Mouse (Mus musculus) v-Abl transformed pro-B cells (cell line): ENCODE measurements at regions not wholly inside any gene's neighbourhood (a gene's known extent, or its start where the extent isn't known, plus 50 kb on each side); places are given as distances from the start of the nearest gene placed in this dataset.
"Not testable (repeated sequence)": the region's sequence is repeated elsewhere in the genome, so short reads cannot be mapped to it uniquely, and the experiment has no call there.

ENCODE experiments used
- in situ Hi-C, 2 experiments: fragments of 400-800 bp; cut with MboI; formaldehyde crosslinking; loops; one replicate each; pipeline ENCODE4 v1.15.1; 2025; ENCODE audit not compliant: unreplicated experiment in 2 of 2

DNA sequence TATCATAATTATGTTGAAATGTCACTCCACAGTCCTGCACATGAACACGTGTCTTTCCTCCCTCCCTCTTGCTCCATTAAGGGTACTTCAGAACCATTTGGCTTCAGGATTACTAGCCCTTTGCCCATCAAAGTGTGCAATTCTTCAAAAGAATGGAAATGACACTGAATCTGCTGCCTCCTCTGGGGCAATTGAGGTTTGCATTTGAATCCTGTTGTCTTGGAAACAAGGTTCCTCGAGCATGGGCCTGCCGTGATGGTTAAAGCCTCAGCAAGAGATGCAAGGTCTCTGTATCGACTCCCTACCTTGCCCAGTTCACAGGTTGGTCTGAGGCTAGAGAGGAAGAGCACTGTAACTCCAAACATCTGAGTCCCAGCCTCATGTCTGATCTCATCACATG lies 136.0 kb downstream of the Sptssa start:
- in situ Hi-C loops, result no loop called here

DNA sequence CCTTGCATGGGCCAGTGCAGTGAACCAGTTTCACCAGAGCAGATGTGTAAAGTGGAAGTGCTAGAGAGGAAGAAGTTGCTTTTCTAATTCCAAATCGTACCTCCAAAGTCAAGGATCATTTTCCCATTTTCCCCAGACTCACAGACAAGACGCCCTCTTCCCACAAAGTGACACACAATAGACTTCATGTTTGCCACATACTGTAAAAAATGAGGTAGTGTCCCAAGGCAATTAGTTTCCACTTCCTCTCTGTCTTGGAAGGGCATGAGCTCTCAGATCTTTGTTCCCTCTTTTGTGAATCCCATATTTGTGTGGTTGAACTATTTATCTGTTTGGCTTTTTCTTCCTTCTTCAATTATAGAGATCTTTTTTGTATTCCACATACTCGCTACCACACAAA lies 137.0 kb downstream of the Sptssa start:
- in situ Hi-C loops, result no loop called here

DNA sequence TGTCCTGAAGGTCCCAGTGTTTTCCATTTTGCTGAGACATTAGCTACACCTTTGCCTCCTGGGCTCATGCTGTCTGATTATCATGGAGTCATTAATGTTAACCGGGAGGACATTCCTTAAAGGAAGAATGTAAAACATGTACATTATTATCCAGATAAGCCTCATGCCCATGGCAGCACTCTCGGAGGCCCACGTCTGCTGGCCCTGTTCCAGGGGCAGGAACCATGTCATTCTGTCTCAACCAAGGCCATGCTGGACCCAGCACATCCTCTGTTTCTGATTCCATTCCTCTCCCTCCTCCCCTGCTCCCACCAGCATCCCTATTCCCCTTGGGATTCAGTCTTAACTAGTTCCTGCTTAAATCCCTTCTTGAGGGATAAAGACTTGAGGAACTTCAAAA lies 139.1 kb downstream of the Sptssa start:
- in situ Hi-C loops, result no loop called here

DNA sequence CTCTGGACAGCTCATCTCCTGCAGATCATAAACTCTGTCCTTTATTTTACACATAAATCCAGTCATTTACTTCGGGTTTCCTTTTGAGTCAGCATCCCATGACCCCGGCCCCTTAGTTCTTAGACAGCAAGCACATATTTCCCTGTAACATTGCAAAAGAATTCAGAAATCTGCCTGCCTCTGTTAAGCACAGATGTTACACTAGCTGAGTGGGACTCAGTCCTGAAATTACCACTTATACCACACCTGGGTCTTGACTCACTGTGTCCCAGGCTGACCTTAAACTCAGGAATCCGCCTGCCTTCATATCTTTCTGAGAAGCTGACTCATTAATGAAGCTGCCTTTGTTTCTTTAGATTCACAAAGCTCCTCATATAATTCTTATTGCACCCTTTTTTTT lies 139.9 kb downstream of the Sptssa start:
- in situ Hi-C loops, result no loop called here

DNA sequence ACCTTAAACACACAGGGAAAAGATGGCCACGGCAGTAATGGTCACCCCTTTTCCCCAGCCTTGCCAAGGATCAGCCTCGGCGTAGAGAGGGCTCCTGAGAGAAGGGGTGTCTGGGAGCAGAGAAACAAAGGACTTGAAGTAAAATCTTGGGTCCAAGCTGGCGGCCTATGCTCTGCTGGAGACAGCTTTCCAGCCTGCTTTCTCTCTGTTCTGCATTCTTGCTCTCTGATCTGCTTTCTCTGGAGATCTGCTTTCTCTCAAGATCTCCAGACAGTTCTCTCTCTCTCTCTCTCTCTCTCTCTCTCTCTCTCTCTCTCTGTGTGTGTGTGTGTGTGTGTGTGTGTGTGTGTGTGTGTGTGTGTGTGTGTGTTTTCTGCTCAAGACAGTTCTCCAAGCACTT lies 140.3 kb downstream of the Sptssa start:
- in situ Hi-C loops, result not testable (repeated sequence)

DNA sequence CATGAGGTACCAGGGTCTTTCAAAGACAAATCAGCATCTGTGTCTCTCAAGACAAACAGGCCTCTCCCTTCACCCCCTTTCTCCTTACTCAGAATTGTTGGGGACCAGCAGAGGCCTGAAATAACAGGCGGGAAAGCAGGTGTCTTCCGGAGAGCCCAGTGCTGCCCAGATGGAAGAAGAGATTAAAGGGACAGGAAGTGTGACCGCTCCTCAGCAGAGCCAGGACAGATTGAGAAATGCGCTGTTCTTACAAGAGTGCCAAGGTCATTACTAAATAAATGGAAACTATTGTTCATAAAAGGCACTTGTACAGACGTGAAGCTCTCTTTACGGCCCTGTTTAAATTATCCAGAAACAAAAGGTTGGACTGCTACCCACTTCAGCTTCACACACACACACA lies 146.5 kb downstream of the Sptssa start:
- in situ Hi-C loops, result no loop called here

DNA sequence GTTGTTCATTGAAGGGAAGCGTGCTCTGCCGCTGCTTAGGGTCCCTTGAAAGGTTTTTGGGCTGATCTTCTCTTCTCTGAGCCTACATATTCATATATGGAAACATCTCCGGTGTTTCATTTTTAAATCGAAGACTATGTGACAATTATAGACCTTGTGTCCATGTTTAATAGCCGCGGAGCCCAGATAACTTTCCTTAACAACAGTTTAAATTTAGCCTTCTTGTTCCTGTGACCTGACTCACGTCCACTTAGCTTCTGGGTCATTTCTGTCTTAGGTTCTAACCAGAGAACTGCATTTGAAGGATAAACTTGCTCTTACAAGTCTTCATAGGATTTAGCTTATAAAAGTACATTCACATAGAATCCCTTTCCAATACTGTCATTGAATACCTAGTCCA lies 153.6 kb downstream of the Sptssa start:
- in situ Hi-C loops, result no loop called here

DNA sequence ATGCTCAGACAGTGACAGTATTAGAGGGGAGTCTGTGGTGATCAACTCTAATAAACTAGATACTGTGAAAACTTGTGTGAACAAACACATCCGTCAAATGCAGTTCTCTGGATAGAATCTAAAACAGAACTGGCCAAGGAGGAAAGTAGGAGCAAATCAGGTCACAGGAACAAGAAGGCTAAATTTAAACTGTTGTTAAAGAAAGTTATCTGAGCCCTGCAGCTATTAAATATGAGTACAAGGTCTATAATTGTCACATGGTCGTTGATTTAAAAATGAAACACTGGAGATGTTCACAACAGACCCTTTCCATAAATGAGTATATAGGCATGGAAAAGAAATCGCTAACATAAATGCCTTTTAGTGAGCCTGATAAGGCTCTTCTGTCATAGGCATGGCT lies 156.4 kb downstream of the Sptssa start:
- in situ Hi-C loops, result no loop called here

DNA sequence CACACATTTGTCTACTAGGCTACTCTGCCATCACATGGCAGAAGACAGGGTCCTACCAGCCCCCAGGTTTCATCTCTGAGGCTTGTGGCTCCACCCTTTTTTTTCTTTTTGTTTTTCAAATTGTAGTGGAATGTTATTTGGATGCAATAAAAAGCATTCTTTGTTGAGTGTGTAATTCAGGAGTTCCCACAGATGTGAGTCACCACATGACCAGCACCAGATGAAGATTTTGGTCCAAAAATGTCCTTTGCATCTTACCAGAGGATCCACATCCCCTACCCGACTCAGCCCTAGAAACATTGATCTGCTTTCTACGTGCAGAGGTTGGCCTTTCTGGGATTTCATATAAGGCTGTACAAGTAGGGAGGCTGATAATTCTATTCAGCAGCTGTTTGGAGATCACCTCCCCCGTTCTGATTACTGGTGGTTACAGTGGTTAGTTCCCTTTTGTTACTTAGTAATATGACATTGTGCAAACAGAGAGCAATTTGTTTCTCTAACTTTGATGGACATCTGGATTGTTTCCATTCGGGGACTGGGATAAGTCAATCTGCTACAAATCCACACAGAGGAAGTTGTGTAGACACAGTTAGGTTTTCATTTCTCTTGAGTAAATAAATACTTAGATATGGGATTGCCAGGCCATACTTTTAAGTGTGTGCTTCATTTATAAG lies 160.5 kb downstream of the Sptssa start:
- in situ Hi-C loops, result no loop called here

DNA sequence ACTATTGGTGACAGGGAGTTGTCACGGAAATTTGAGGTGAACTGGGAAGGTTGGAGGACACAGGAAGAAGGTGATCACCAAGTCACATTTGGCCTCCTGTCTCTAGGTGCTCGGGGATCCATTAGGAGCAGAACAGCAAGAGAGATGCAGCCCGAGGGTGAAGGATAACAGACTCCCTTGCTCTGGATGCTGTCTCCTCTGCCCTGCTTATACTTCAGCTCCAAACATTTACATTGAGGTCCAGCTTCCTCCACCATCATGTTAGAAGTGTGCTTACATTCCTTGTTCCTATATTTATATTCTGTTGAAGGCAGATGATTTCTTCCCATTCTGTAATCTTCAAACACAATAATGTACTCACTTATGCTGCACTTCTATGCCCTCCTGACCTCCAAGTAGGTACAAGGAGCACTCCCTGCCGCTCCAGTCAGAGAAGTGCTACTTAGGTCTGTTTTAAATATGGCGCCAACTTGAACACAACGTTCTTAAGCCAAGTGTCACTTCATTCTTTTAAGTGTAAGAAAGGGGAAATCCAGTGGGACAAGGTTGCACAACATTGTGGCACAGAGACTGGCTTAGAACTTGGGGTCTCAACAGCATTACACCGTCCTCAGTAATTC lies 161.5 kb downstream of the Sptssa start:
- in situ Hi-C loops, result no loop called here

DNA sequence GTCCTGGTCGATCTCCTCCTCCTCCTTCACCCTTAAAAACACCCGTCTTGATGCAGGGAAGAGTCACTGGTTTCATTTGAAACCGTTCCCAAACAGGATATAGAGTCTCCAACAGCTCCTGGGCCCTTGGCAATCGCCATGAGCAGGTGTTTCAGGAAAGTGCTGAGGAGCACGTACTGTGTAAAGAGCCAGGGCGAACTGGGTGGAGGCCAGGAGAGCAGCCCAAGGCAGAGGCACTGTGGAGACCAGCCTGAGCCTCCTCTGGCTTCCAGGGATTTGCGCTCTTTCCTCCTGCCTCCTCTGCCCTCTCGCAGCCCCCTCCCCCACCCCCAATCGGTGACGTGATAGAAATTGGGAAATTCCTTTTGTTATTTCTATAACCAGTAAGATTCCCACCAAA lies 163.6 kb downstream of the Sptssa start:
- in situ Hi-C loops, result no loop called here

DNA sequence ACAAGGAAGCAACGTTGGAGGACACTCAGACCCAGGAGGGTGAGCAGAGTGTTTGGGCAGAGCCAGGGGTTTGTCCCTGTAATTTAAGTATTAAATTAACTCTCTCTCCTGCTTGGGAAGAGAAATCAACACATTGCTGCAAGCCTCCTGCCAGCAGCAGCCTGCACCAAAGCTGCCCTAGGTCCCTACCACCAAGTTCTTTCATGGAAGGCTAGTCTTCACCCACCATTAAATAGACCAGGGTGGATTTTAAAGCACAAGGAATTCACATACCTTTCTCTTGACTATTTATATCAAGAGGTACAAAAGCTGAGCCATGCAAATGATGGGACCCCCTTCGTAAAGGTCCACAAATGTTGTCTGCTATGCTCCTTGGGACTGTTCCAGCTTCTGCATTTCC lies 165.9 kb downstream of the Sptssa start:
- in situ Hi-C loops, result no loop called here

DNA sequence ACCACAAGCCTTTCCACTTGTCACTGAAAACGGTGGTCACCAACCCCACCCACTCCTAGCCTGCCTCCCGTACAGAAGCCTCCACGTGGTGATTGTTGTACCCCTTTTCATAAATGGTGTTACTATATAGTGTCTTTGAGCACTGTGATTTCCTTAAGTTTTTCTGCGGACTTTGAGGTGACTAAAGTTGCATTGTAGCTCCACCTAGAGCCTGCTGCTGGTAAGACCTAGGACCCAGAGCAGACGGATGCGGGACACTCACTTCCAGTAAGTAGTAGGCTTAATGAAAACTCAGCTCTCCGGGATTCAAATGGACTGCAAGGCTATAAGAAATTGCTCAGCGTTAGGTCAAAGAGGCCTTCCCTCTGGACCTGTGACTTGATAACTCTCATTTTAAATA lies 166.7 kb downstream of the Sptssa start:
- in situ Hi-C loops, result no loop called here

DNA sequence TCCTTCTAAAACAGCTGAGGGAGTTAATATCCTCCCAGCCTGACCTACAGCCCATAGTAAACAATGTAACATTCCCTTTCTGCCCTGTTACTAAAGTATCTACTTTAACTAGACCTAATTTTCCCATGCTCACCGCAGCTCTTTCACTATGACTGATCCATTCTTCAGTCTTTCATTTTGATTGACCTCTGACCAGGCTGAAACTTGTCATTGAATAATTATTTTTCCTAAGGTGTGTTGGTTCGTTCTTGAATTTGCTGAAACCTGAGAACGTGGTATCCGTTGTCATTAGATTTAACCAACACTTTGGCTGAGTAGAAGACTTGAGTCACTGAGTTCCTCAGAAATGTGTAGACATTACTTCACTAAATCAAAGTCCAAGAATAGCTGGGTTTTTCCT lies 168.7 kb downstream of the Sptssa start:
- in situ Hi-C loops, result no loop called here

DNA sequence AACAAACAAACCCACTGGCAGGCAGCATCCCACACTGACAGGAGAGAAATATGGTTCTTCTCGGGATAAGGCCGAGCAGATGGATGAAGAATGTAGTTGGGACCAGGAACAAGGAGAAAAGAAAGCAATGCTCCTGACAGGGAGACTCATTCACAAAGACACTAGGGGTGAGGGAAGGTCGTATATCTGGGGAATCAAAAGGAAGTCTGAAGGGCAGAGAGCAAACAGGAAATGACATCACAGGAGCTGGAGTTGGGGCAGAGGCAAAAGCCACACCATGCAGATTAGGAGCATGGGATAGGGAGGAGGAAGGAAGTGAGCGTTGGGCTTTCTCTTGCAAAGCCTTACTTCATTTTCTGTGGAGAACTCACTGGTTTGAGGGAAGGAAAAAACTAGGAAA lies 174.4 kb downstream of the Sptssa start:
- in situ Hi-C loops, result no loop called here

DNA sequence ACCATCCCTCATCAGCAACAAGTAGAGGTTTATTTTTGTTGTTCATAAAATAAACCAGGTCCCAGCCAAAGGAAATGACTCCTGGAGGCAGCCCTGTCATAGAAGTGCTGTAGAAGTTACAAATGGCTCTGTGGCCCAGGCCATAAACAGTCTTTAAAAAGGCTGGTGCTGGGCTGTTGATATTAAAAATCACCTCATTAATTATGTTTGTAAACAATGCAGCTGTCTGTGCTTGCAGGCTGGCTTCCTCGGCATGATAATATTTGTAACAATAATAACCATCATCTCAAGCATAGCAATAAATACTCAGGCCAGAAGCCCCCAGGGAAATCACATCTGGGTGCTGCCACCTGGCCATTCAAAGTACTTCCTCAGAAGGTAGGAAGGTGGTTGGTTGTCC lies 176.5 kb downstream of the Sptssa start:
- in situ Hi-C loops, result no loop called here

DNA sequence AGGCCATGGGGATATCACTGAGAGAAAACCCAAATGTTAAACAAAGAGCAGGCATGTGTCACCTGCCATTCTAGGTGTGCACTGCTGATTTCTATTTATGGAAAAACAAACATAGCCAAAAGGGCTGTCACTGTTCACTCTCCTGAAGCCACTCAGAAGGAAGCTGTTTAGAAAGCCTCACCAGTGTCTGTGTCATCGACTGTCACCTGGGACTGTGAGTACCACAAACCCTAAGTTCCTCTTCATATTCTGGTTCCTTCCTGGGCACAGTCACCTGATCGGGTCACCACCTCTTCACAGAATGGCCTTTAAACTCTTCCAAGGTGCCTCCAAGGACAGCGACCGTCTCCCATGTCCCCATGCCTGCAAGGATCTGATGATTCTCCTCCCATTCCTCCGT lies 183.5 kb downstream of the Sptssa start:
- in situ Hi-C loops, result no loop called here

DNA sequence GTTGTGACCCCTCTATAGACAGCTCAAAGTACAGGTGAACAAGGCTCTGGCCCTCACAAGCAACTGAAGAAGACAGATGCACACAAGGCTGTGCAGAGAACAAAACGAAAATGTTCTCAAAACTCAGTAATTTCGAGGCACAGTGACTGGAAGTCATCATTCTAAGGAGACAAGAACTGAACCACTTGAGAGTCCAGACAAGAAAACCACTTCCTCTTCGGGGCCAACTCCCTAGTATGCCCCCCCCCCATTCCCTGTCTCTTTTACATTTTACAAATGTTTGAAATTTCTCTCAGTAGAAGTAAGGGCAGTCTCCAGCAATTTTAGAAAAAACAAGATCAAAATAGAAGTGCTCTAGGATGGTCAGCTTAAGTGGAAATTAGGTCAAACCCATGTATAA lies 184.0 kb downstream of the Sptssa start:
- in situ Hi-C loops, result no loop called here

DNA sequence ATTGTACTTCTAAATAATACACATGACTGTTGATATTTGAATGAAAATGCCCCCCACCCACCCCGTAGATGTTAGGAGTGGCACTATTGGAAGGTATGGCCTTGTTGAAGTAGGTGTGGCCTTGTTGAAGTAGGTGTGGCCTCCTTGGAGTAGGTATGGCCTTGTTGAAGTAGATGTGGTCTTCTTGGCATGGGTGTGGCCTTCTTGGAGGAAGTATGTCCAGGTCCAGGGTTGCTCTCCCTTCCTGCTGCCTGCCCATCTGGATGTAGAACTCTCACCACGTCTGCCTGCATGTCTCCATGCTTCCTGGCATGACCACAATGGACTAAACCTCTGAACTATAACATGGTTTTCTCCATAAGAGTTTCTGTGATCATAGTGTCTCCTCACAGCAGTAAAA lies 188.7 kb downstream of the Sptssa start:
- in situ Hi-C loops, result no loop called here

DNA sequence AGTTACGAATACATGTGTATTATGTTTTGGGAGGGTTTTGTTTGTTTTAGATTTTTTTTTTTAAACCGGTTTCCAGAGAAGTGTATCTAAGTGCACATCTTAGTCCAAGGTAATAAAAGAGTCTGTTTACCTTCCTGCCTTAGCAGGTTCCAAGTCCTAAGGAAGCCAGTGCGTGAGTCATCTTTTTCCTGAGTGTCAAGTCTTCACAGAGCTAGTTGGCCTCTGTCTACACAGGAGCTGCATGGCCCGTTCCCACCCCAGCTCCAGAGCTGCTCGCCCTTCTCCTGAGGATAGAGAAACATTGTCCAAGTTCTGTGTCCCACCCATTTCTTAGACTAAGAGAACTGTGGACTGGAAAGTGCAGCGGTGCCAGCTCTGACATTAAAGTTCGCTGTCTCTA lies 192.6 kb downstream of the Sptssa start:
- in situ Hi-C loops, result no loop called here

DNA sequence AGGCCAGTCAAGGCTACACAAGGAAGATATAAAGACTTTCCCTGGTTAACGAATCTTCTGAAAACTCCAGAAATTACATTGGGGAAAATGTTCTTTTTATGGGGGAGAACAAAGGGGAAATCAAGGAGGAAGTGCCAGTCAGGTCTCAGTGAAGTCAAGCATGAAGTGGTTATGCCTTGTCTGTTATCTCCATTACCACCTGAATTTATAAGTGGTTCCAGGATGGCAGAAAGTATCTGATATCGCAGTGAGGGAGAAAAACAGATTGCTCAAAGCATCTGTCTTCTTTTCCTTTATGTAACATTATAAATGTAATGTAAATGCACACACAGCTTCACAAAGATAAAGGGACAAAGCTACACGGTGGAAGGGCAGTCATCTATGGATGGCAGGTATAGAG lies 195.0 kb downstream of the Sptssa start:
- in situ Hi-C loops, result no loop called here

DNA sequence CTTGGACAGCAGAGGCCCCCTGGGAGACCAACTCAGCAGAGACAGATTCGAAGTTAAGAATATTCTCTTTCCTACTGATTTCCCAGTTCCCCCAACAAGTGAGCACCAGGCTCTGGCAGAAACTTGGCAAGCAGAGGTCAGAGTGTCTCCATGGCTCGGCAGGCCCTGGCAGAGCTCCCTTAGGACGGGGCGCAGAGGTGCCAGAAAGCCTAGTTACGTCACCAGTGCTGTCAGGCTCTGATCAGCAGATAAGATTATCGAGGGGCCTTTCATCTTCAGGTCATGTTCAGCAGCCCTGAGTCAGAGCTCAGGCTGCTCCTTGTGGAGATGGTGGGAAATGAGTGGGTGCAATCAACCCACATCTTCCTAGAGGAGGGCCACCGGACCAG lies 196.2 kb downstream of the Sptssa start:
- in situ Hi-C loops, result no loop called here
